Mouse (Mus musculus) lung, postnatal 0 days (tissue): ENCODE data around the gene Kiz. TPM values are rescaled to one million over a fixed set of nuclear protein-coding genes. Genes with fewer than 3 reads are reported as not detected.

Source experiments
- ATAC-seq: fragments of 200-750 bp; cut with Nextera tagmentation; 2 replicates; pipeline ENCODE4 v1.8.0; 2017; ENCODE audit warnings: moderate library complexity
- DNase-seq: peaks from one replicate; pipeline ENCODE4 v3.0.0-alpha.2; 2016; ENCODE audit warnings: low spot score
- H3K27ac ChIP-seq: fragments of 300-500 bp; sonication (generic); 2 replicates; pipeline ENCODE4 v1.5.1; 2014; ENCODE audit warnings: antibody characterized with exemption, mild to moderate bottlenecking, low read length, mixed read lengths
- H3K27me3 ChIP-seq: fragments of 300-500 bp; sonication (generic); replicated peaks from 2 replicates; pipeline ENCODE4 v1.6.1; 2014; ENCODE audit warnings: low read length, mixed read lengths; ENCODE audit not compliant: insufficient read depth
- H3K36me3 ChIP-seq: fragments of 300-500 bp; sonication (generic); 2 replicates; pipeline ENCODE4 v1.6.1; 2014; ENCODE audit warnings: low read length, mixed read lengths; ENCODE audit not compliant: insufficient read depth
- H3K4me1 ChIP-seq: fragments of 300-500 bp; sonication (generic); 2 replicates; pipeline ENCODE4 v1.6.1; 2014; ENCODE audit warnings: antibody characterized with exemption, low read depth, low read length, mixed read lengths; ENCODE audit not compliant: insufficient read depth
- H3K4me2 ChIP-seq: fragments of 300-500 bp; sonication (generic); replicated peaks from 2 replicates; pipeline ENCODE4 v1.6.1; 2014; ENCODE audit warnings: low read depth, mild to moderate bottlenecking, low read length, moderate library complexity, mixed read lengths
- H3K4me3 ChIP-seq: fragments of 300-500 bp; sonication (generic); 2 replicates; pipeline ENCODE4 v1.5.1; 2014; ENCODE audit warnings: low read depth, low read length
- H3K9ac ChIP-seq: fragments of 300-500 bp; sonication (generic); replicated peaks from 2 replicates; pipeline ENCODE4 v1.6.1; 2014; ENCODE audit warnings: low read depth, mild to moderate bottlenecking
- H3K9me3 ChIP-seq: fragments of 300-500 bp; sonication (generic); 2 replicates; pipeline ENCODE4 v1.6.1; 2016; ENCODE audit warnings: low read length, mixed read lengths
- CTCF ChIP-seq: IDR thresholded peaks from 2 replicates; pipeline ENCODE4 v1.5.1; 2016; ENCODE audit warnings: antibody characterized with exemption, mild to moderate bottlenecking
- EP300 ChIP-seq: IDR thresholded peaks from 2 replicates; pipeline ENCODE4 v1.6.1; 2016; ENCODE audit warnings: antibody characterized with exemption, mild to moderate bottlenecking, control low read depth
- WGBS: fragments of 180-500 bp; shearing (Covaris S2); extraction: QIAGEN DNeasy Blood & Tissue Kit; methylation state at CpG from one replicate; pipeline ENCODE4 v1.1.7; 2014; 5-methylcytosine and 5-hydroxymethylcytosine counted together
- polyA plus RNA-seq: library from polyadenylated mRNA; unstranded; fragments of >200 nt; fragmentation: Nextera tagmentation; extraction: Ambion mirVana; gene quantifications from 2 replicates; pipeline ENCODE4 v1.2.1, GENCODE M21; 2015

Gene Kiz
- polyA plus RNA-seq, 1 experiment from 2014 or later: 26.6 TPM

DNA sequence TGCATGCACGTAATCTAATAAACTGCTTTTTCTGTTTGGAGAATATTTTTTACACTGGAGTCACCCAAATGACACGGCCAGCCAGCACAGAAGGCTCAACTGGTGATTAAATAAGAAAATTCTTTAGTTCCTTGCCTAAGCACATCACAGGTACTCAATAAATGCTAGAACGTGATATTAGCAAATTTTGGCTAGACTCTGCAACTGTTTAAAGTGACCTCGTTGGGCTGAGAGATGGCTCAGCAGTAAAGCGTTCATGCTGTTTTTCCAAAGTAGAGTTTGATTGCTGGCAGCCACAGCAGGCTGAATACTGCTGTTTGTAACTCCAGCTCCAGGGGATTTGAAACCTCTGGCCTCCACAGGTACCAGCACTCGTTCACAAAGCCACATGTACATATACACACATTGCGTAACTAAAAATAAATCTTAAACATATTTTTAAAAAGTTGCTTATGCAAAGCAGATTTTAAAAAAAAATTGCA is 156.5 kb downstream of the Kiz start:
- Histone ChIP-seq H3K9ac (no peak overlapping the region), H3K27me3 (no peaks in the 10 kb centered on the region), H3K4me1 (peaks cover 9% of the 10 kb centered on the region; the same call in 1 of the 2 replicates), H3K4me2 (peak overlapping the region; percentile 74), H3K4me3 (peak overlapping the region; percentile 91), H3K9me3 (no peaks in the 10 kb centered on the region), H3K36me3 (no peaks in the 10 kb centered on the region), H3K27ac (peak overlapping the region; percentile 95)
- WGBS: 14% methylated on average over 7 of the region's 7 CpGs
- DNase-seq (no peak), ATAC-seq (no peak)
- TF ChIP-seq EP300: no peak
- no peak for TF ChIP-seq CTCF

- Histone ChIP-seq H3K9me3 (no peaks in the 10 kb centered on the region), H3K9ac (peak within 1 kb of the TSS; percentile 86), H3K27ac (peak within 1 kb of the TSS; percentile 95), H3K36me3 (no peaks in the 10 kb centered on the region), H3K4me2 (peak within 1 kb of the TSS; percentile 74), H3K4me3 (peak within 1 kb of the TSS; percentile 91), H3K27me3 (no peaks in the 10 kb centered on the region), H3K4me1 (peaks cover 9% of the 10 kb centered on the region; the same call in 1 of the 2 replicates)
- TF ChIP-seq CTCF (no peak), EP300 (peak; percentile 50; the same call in 1 of the 2 replicates)
- peak; percentile 97 for DNase-seq
- peak; percentile 93 for ATAC-seq
- WGBS: under 1% methylated on average over 36 of the region's 37 CpGs
Observed at GRCm38 (mm10) chr2:147012623-147013184, 157.0 kb downstream of the Kiz start, which contains the start of gene Xrn2. Gene Xrn2 (plus strand): TSS chr2:147012996.

GRCm38 (mm10) chr2:147013194-147013969 is 157.7 kb downstream of the Kiz start:
- no peaks in the 10 kb centered on the region for H3K36me3 ChIP-seq
- ATAC-seq (peak; percentile 77), DNase-seq (peak; percentile 92)
- 0% methylated on average over 42 of the region's 59 CpGs for WGBS
- H3K4me3 ChIP-seq: peak overlapping the region; percentile 91
- H3K4me1 ChIP-seq: peaks cover 9% of the 10 kb centered on the region; the same call in 1 of the 2 replicates
- H3K9me3 ChIP-seq: no peaks in the 10 kb centered on the region
- peak overlapping the region; percentile 74 for H3K4me2 ChIP-seq
- no peaks in the 10 kb centered on the region for H3K27me3 ChIP-seq
- no peak for TF ChIP-seq CTCF
- TF ChIP-seq EP300: peak; percentile 39; the same call in 1 of the 2 replicates
- peak overlapping the region; percentile 95 for H3K27ac ChIP-seq
- peak overlapping the region; percentile 86 for H3K9ac ChIP-seq

GRCm38 (mm10) chr2:147014101-147014886 is 158.6 kb downstream of the Kiz start:
- peaks cover 9% of the 10 kb centered on the region; the same call in 1 of the 2 replicates for H3K4me1 ChIP-seq
- DNase-seq (peak; percentile 93), ATAC-seq (peak; percentile 46)
- TF ChIP-seq CTCF (no peak), EP300 (no peak)
- H3K4me2 ChIP-seq: peak overlapping the region; percentile 74
- H3K27me3 ChIP-seq: no peaks in the 10 kb centered on the region
- H3K4me3 ChIP-seq: peak overlapping the region; percentile 91
- H3K36me3 ChIP-seq: no peaks in the 10 kb centered on the region
- no peaks in the 10 kb centered on the region for H3K9me3 ChIP-seq
- no peak overlapping the region for H3K9ac ChIP-seq
- peak overlapping the region; percentile 95 for H3K27ac ChIP-seq
- WGBS: 9% methylated on average over 15 of the region's 15 CpGs

Other genes starting within 250 kb of the Kiz start
- 60.8 and 62.3 TPM in 2 replicates for gene Xrn2, start 157.1 kb downstream of the Kiz start, polyA plus RNA-seq
- not detected in 2 replicates for gene Nkx2-4, start 229.6 kb downstream of the Kiz start, polyA plus RNA-seq